Mouse (Mus musculus) CH12.LX (cell line): ENCODE measurements around the gene Mfsd6l. TPM values are rescaled to one million over a fixed set of nuclear protein-coding genes. Genes with fewer than 3 reads are reported as not detected.

ENCODE experiments used
- DNase-seq: peaks from one replicate; pipeline ENCODE4 v3.0.0-alpha.2; 2013; ENCODE audit errors: extremely low read depth
- H3K27ac ChIP-seq: 2 replicates; pipeline ENCODE4 v1.5.1; 2012; ENCODE audit warnings: low read depth, mild to moderate bottlenecking, control low read depth, moderate library complexity; ENCODE audit not compliant: insufficient read depth
- H3K27me3 ChIP-seq: replicated peaks from 2 replicates; pipeline ENCODE3; 2012; ENCODE audit warnings: inconsistent platforms
- H3K36me3 ChIP-seq, 2 experiments: replicated peaks in 1 of 2; 2 replicates each; pipeline versions ENCODE3 to v1.6.1; 2012; ENCODE audit warnings: inconsistent platforms in 1 of 2, low read length in 1 of 2, mild to moderate bottlenecking in 1 of 2, mixed read lengths in 1 of 2, moderate library complexity in 1 of 2; ENCODE audit not compliant: control insufficient read depth in 1 of 2, insufficient read depth in 1 of 2
- H3K4me1 ChIP-seq, 2 experiments: 2 replicates each; pipeline ENCODE4 v1.6.1; 2012; ENCODE audit warnings: inconsistent platforms in 1 of 2, moderate library complexity in 1 of 2; ENCODE audit not compliant: insufficient read depth in 2 of 2, control insufficient read depth in 1 of 2
- H3K4me2 ChIP-seq: 2 replicates; pipeline ENCODE4 v1.6.1; 2012; ENCODE audit warnings: low read depth, mild to moderate bottlenecking, control low read depth; ENCODE audit not compliant: poor library complexity, insufficient read depth, severe bottlenecking
- H3K4me3 ChIP-seq, 3 experiments: fragments of 150-350 bp in 1 of 3; sonication (generic) in 1 of 3; replicated peaks in 1 of 3; 2 replicates each; pipeline versions ENCODE3 to v1.5.1; 2011 to 2012; ENCODE audit warnings: low read depth in 2 of 3, low read length in 2 of 3, mild to moderate bottlenecking in 2 of 3, moderate library complexity in 2 of 3, control low read depth in 1 of 3, improper control_type of control experiment in 1 of 3, inconsistent platforms in 1 of 3, mixed read lengths in 1 of 3; ENCODE audit not compliant: poor library complexity in 1 of 3
- H3K79me2 ChIP-seq: replicated peaks from 2 replicates; pipeline ENCODE4 v1.6.1; 2012; ENCODE audit warnings: mild to moderate bottlenecking, moderate library complexity; ENCODE audit not compliant: control insufficient read depth, poor library complexity, insufficient read depth, severe bottlenecking; ENCODE audit errors: extremely low read depth
- H3K9ac ChIP-seq: 2 replicates; pipeline ENCODE4 v1.6.1; 2012; ENCODE audit warnings: low read depth, mild to moderate bottlenecking, control low read depth, moderate library complexity; ENCODE audit not compliant: insufficient read depth
- H3K9me3 ChIP-seq: replicated peaks from 2 replicates; pipeline ENCODE3; 2012; ENCODE audit warnings: low read length, inconsistent platforms, mixed read lengths
- CHD1 ChIP-seq: IDR thresholded peaks from 2 replicates; pipeline ENCODE4 v1.6.1; 2012; ENCODE audit warnings: low read depth, low read length, improper control_type of control experiment, inconsistent platforms
- CTCF ChIP-seq, 2 experiments: IDR thresholded peaks in 1 of 2; conservative IDR thresholded peaks in 1 of 2; 2 replicates each; pipeline ENCODE4 v1.5.1; 2011 to 2012; ENCODE audit warnings: low read depth in 2 of 2, low read length in 2 of 2, improper control_type of control experiment in 1 of 2, inconsistent platforms in 1 of 2, mild to moderate bottlenecking in 1 of 2, moderate library complexity in 1 of 2
- ELF1 ChIP-seq: IDR thresholded peaks from 2 replicates; pipeline ENCODE4 v1.6.1; 2014; ENCODE audit warnings: low read depth, mild to moderate bottlenecking, inconsistent platforms, low read length, improper control_type of control experiment
- EP300 ChIP-seq: IDR thresholded peaks from 2 replicates; pipeline ENCODE4 v1.6.1; 2011; ENCODE audit warnings: low read length, improper control_type of control experiment
- GABPA ChIP-seq: IDR thresholded peaks from 2 replicates; pipeline ENCODE4 v1.6.1; 2012; ENCODE audit warnings: low read depth, low read length, improper control_type of control experiment, inconsistent platforms; ENCODE audit not compliant: insufficient replicate concordance
- JUND ChIP-seq: conservative IDR thresholded peaks from 2 replicates; pipeline ENCODE4 v1.6.1; 2011; ENCODE audit warnings: low read depth, low read length, improper control_type of control experiment
- KAT2A ChIP-seq: IDR thresholded peaks from 2 replicates; pipeline ENCODE4 v1.6.1; 2012; ENCODE audit warnings: low read length, improper control_type of control experiment, inconsistent platforms; ENCODE audit not compliant: insufficient replicate concordance
- MAX ChIP-seq: IDR thresholded peaks from 2 replicates; pipeline ENCODE4 v1.6.1; 2011; ENCODE audit warnings: low read length, improper control_type of control experiment
- MEF2A ChIP-seq: IDR thresholded peaks from 2 replicates; pipeline ENCODE4 v1.6.1; 2014; ENCODE audit warnings: low read depth, mild to moderate bottlenecking, inconsistent platforms, low read length, improper control_type of control experiment, borderline replicate concordance
- MXI1 ChIP-seq: IDR thresholded peaks from 2 replicates; pipeline ENCODE4 v1.6.1; 2011; ENCODE audit warnings: mild to moderate bottlenecking, low read depth, low read length, improper control_type of control experiment
- NELFE ChIP-seq: IDR thresholded peaks from 2 replicates; pipeline ENCODE4 v1.6.1; 2011; ENCODE audit warnings: low read depth, low read length, improper control_type of control experiment
- POLR2A ChIP-seq: IDR thresholded peaks from 2 replicates; pipeline ENCODE4 v1.6.1; 2011; ENCODE audit warnings: low read depth, mild to moderate bottlenecking, improper control_type of control experiment, low read length
- RAD21 ChIP-seq: IDR thresholded peaks from 2 replicates; pipeline ENCODE4 v1.6.1; 2011; ENCODE audit warnings: low read depth, mild to moderate bottlenecking, low read length, improper control_type of control experiment, moderate library complexity
- SIN3A ChIP-seq: IDR thresholded peaks from 2 replicates; pipeline ENCODE4 v1.6.1; 2012; ENCODE audit warnings: low read length, improper control_type of control experiment, inconsistent platforms
- SMC3 ChIP-seq: IDR thresholded peaks from 2 replicates; pipeline ENCODE4 v1.6.1; 2011; ENCODE audit warnings: low read depth, low read length, improper control_type of control experiment
- TBP ChIP-seq: conservative IDR thresholded peaks from 2 replicates; pipeline ENCODE4 v1.6.1; 2011; ENCODE audit warnings: low read depth, low read length, improper control_type of control experiment
- TCF12 ChIP-seq: IDR thresholded peaks from 2 replicates; pipeline ENCODE4 v1.6.1; 2014; ENCODE audit warnings: low read depth, mild to moderate bottlenecking, inconsistent platforms, low read length, improper control_type of control experiment
- ZC3H11A ChIP-seq: IDR thresholded peaks from 2 replicates; pipeline ENCODE4 v1.6.1; 2012; ENCODE audit warnings: low read depth, mild to moderate bottlenecking, inconsistent platforms, low read length, improper control_type of control experiment
- ZKSCAN1 ChIP-seq: IDR thresholded peaks from 2 replicates; pipeline ENCODE4 v1.6.1; 2012; ENCODE audit warnings: low read depth, inconsistent platforms, low read length, improper control_type of control experiment, borderline replicate concordance
- dilution Hi-C: fragments of 300-500 bp; cut with MboI; formaldehyde crosslinking; loops from 2 replicates; pipeline ENCODE4 v1.14.3; 2020; ENCODE audit warnings: low sequenced_read_pairs; ENCODE audit not compliant: extremely low pct_unique_long_range_greater_than_20kb, extremely low pct_ligation_motif_present
- in situ Hi-C: fragments of 300-500 bp; cut with MboI; formaldehyde crosslinking; loops from 3 replicates; pipeline ENCODE4 v1.14.3; 2019; ENCODE audit warnings: low sequenced_read_pairs, low pct_ligation_motif_present, low pct_unique_long_range_greater_than_20kb, mixed read lengths
- polyA plus RNA-seq: library from polyadenylated mRNA; unstranded; fragments of >175 nt; gene quantifications from 2 replicates; pipeline ENCODE4 v1.2.1, GENCODE M21; 2012; ENCODE audit warnings: low read depth; ENCODE audit not compliant: insufficient read length
- total RNA-seq, 2 experiments: library from RNA; depleted of rRNA; stranded (reverse); fragments of 300-350 nt in 1 of 2; fragments of >200 nt in 1 of 2; gene quantifications; 2 replicates each; pipeline ENCODE4 v1.2.3; 2012 to 2014

Gene Mfsd6l
- total and polyA plus RNA-seq, 3 experiments = 4.0 to 6.4 (median 4.2) TPM

DNA sequence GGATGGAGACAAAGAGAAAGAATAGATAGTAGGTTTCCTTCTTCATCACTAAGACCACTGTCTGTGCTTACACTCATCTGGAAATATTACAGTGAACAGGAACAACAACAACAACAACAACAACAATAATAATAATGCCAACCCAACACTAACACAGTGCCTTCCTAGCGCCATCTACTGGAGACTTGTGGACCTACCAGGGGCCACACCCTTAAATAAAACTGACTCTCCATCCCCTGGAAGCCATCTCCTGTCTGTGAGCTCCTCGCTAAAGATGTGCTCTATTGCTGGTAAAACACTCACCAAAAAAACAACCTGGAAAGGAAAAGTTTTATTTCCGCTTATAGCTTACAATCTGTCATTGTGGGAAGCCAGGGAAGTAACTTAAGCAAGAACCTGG is 6.4 kb upstream of the Mfsd6l start:
- H3K36me3 ChIP-seq = peaks cover 76 to 94% of the 10 kb centered on the region in 2 experiments
- H3K79me2 ChIP-seq = no peaks in the 10 kb centered on the region
- H3K4me1 ChIP-seq = peaks cover 9 to 71% of the 10 kb centered on the region in 2 experiments
- dilution Hi-C loops (no loop called here), in situ Hi-C loops (no loop called here)
- peak; percentile 62 for DNase-seq
- H3K4me3 ChIP-seq = no peak overlapping the region
- H3K27ac ChIP-seq = no peak overlapping the region
- no peak overlapping the region for H3K4me2 ChIP-seq
- TF ChIP-seq CTCF (conservative IDR thresholded peaks at IDR 0.05 in 1 of 2, IDR thresholded peaks at IDR 0.05 in 1 of 2; ENCODE audit: low read depth in 2 of 2, low read length in 2 of 2) (peak; percentile 86 to 96), ZC3H11A (peak; percentile 30; the same call in 1 of the 2 replicates), MXI1 (no peak), TCF12 (0 out of 2 replicates have a peak, but pooled peaks have one; percentile 10), RAD21 (peak; percentile 71), SMC3 (peak; percentile 91), EP300 (no peak), MEF2A (0 out of 2 replicates have a peak, but pooled peaks have one; percentile 13)
- no peaks in the 10 kb centered on the region for H3K9me3 ChIP-seq
- no peaks in the 10 kb centered on the region for H3K27me3 ChIP-seq
- H3K9ac ChIP-seq = no peak overlapping the region

DNA sequence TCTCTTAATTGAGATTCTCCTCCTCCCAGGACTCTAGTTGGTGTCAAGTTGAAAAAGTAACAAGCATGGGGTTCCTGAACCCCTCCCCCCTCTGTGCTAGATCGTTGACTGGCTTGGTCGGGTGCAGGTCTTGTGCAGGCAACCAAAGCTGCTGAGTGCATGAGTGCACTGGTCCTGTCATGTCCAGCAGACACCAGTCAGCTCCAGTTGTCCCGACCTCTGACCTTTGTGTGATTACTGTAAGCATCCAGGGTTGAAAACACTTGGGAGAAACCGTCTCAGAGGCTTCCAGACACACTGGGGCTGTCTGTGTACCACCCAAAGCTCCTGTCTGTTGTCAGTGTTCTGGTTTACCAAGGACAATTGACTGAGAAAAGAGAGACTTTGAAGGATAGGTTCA is 5.6 kb upstream of the Mfsd6l start:
- Histone ChIP-seq H3K27ac (no peak overlapping the region), H3K4me2 (no peak overlapping the region), H3K4me1 (peaks cover 8 to 65% of the 10 kb centered on the region in 2 experiments), H3K79me2 (no peaks in the 10 kb centered on the region), H3K27me3 (no peaks in the 10 kb centered on the region), H3K4me3 (no peak overlapping the region), H3K36me3 (peaks cover 70 to 94% of the 10 kb centered on the region in 2 experiments), H3K9ac (no peak overlapping the region), H3K9me3 (no peaks in the 10 kb centered on the region)
- dilution Hi-C loops = no loop called here
- in situ Hi-C loops = loop anchor here (10.0 kb wide), 1 partner anchor 116 kb away; the partner anchor contains the start of gene Pik3r5
- no peak for DNase-seq
- no peak for TF ChIP-seq TCF12
- TF ChIP-seq MEF2A = no peak
- no peak for TF ChIP-seq NELFE
- TF ChIP-seq ZKSCAN1 = no peak
- no peak for TF ChIP-seq JUND
- no peak for TF ChIP-seq POLR2A
- TF ChIP-seq MAX = no peak
- no peak for TF ChIP-seq ELF1
- TF ChIP-seq KAT2A = no peak
- TF ChIP-seq TBP = no peak
- no peak for TF ChIP-seq SIN3A
- TF ChIP-seq CHD1 = no peak
- TF ChIP-seq GABPA = no peak
